Mouse (Mus musculus) brown adipose tissue, adult 24 weeks (tissue): ENCODE measurements around the gene Cckar. TPM values are rescaled to one million over a fixed set of nuclear protein-coding genes. Genes with fewer than 3 reads are reported as not detected.
A peak's percentile ranks its signal among the peaks of the same experiment; 100 is the strongest.

Experiments used
- H3K27ac ChIP-seq: fragments of 200-500 bp; replicated peaks from 2 replicates; pipeline ENCODE4 v1.5.1; 2012; ENCODE audit warnings: low read depth, mild to moderate bottlenecking, low read length
- H3K4me1 ChIP-seq: fragments of 200-500 bp; 2 replicates; pipeline ENCODE4 v1.6.1; 2012; ENCODE audit warnings: low read length, mixed read lengths; ENCODE audit not compliant: control insufficient read depth, insufficient read depth, insufficient read length
- H3K4me3 ChIP-seq: fragments of 200-500 bp; 2 replicates; pipeline ENCODE4 v1.5.1; 2012; ENCODE audit warnings: low read depth, mild to moderate bottlenecking, low read length, moderate library complexity; ENCODE audit not compliant: insufficient read depth
- polyA plus RNA-seq: library from polyadenylated mRNA; stranded (reverse); fragments of >200 nt; gene quantifications from 2 replicates; pipeline ENCODE4 v1.2.4, GENCODE M21; 2012; ENCODE audit not compliant: missing spikeins, insufficient read depth, insufficient read length

The Cckar gene
- not detected in 2 replicates for polyA plus RNA-seq

- Histone ChIP-seq H3K27ac (no peak within 1 kb of the TSS), H3K4me1 (no peaks in the 10 kb centered on the region), H3K4me3 (no peak within 1 kb of the TSS)
Measured at GRCm38 (mm10) chr5:53707235-53708177, at the start of gene Cckar. TSS of gene Cckar (minus strand) at chr5:53707705.

- Histone ChIP-seq H3K4me1 (no peaks in the 10 kb centered on the region), H3K4me3 (no peak overlapping the region), H3K27ac (no peak overlapping the region)
Measured at GRCm38 (mm10) chr5:53744061-53744460, 36.6 kb upstream of the Cckar start.

- no peak overlapping the region for H3K4me3 ChIP-seq
- no peaks in the 10 kb centered on the region for H3K4me1 ChIP-seq
- no peak overlapping the region for H3K27ac ChIP-seq
Measured at GRCm38 (mm10) chr5:53732933-53733332, 25.4 kb upstream of the Cckar start.

- Histone ChIP-seq H3K4me1 (no peaks in the 10 kb centered on the region), H3K27ac (no peak overlapping the region), H3K4me3 (no peak overlapping the region)
Measured at GRCm38 (mm10) chr5:53727606-53728005, 20.1 kb upstream of the Cckar start.

GRCm38 (mm10) chr5:53726011-53726410 lies 18.5 kb upstream of the Cckar start:
- Histone ChIP-seq H3K27ac (no peak overlapping the region), H3K4me3 (no peak overlapping the region), H3K4me1 (no peaks in the 10 kb centered on the region)

GRCm38 (mm10) chr5:53716462-53716861 lies 9.0 kb upstream of the Cckar start:
- no peak overlapping the region for H3K4me3 ChIP-seq
- H3K27ac ChIP-seq = no peak overlapping the region
- H3K4me1 ChIP-seq = no peaks in the 10 kb centered on the region

- Histone ChIP-seq H3K27ac (no peak overlapping the region), H3K4me1 (no peaks in the 10 kb centered on the region), H3K4me3 (no peak overlapping the region)
Measured at GRCm38 (mm10) chr5:53711277-53711676, 3.8 kb upstream of the Cckar start.

- Histone ChIP-seq H3K4me3 (no peak overlapping the region), H3K27ac (no peak overlapping the region), H3K4me1 (no peaks in the 10 kb centered on the region)
Measured at GRCm38 (mm10) chr5:53708191-53708590, 686 bp upstream of the Cckar start.

- no peak overlapping the region for H3K4me3 ChIP-seq
- H3K27ac ChIP-seq = no peak overlapping the region
- H3K4me1 ChIP-seq = no peaks in the 10 kb centered on the region
Measured at GRCm38 (mm10) chr5:53702686-53703085, 4.8 kb downstream of the Cckar start.

- Histone ChIP-seq H3K4me3 (no peak overlapping the region), H3K27ac (no peak overlapping the region), H3K4me1 (no peaks in the 10 kb centered on the region)
Measured at GRCm38 (mm10) chr5:53697794-53698193, 9.7 kb downstream of the Cckar start.

GRCm38 (mm10) chr5:53696701-53697100 lies 10.8 kb downstream of the Cckar start:
- no peaks in the 10 kb centered on the region for H3K4me1 ChIP-seq

GRCm38 (mm10) chr5:53692662-53693061 lies 14.8 kb downstream of the Cckar start:
- Histone ChIP-seq H3K27ac (no peak overlapping the region), H3K4me3 (no peak overlapping the region), H3K4me1 (no peaks in the 10 kb centered on the region)

More at GRCm38 (mm10) chr5:53696701-53697100, 10.8 kb downstream of the Cckar start:
- H3K27ac ChIP-seq = no peak overlapping the region
- no peak overlapping the region for H3K4me3 ChIP-seq

GRCm38 (mm10) chr5:53692100-53692499 lies 15.4 kb downstream of the Cckar start:
- Histone ChIP-seq H3K4me3 (no peak overlapping the region), H3K4me1 (no peaks in the 10 kb centered on the region), H3K27ac (0 out of 2 replicates have a peak overlapping the region, but pooled peaks have one; percentile 22)

GRCm38 (mm10) chr5:53691577-53691976 lies 15.9 kb downstream of the Cckar start:
- Histone ChIP-seq H3K27ac (0 out of 2 replicates have a peak overlapping the region, but pooled peaks have one; percentile 22), H3K4me3 (no peak overlapping the region), H3K4me1 (no peaks in the 10 kb centered on the region)

- Histone ChIP-seq H3K4me1 (no peaks in the 10 kb centered on the region), H3K27ac (no peak overlapping the region)
Measured at GRCm38 (mm10) chr5:53688326-53688725, 19.2 kb downstream of the Cckar start.

GRCm38 (mm10) chr5:53686379-53686778 lies 21.1 kb downstream of the Cckar start:
- Histone ChIP-seq H3K4me1 (no peaks in the 10 kb centered on the region), H3K4me3 (no peak overlapping the region), H3K27ac (no peak overlapping the region)

More at GRCm38 (mm10) chr5:53688326-53688725, 19.2 kb downstream of the Cckar start:
- H3K4me3 ChIP-seq = no peak overlapping the region
